Mouse (Mus musculus) MEL (cell line): ENCODE measurements at regions not wholly inside any gene's neighbourhood (a gene's known extent, or its start where the extent isn't known, plus 50 kb on each side); places are given as distances from the start of the nearest gene placed in this dataset.

Experiments used
- DNase-seq: peaks from one replicate; pipeline ENCODE4 v3.0.0; 2011; ENCODE audit warnings: low read depth, low spot score
- H3K27ac ChIP-seq: 2 replicates; pipeline ENCODE4 v1.5.1; 2012; ENCODE audit warnings: low read depth, mild to moderate bottlenecking, control low read depth, low read length, moderate library complexity; ENCODE audit not compliant: control insufficient read depth
- H3K27me3 ChIP-seq, 2 experiments: fragments of 150-350 bp in 1 of 2; sonication (generic) in 1 of 2; 2 replicates each; pipeline ENCODE4 v1.6.1; 2012; ENCODE audit warnings: low read length in 2 of 2, mild to moderate bottlenecking in 2 of 2, improper control_type of control experiment in 1 of 2, moderate library complexity in 1 of 2; ENCODE audit not compliant: insufficient read depth in 2 of 2, control insufficient read depth in 1 of 2
- H3K36me3 ChIP-seq, 2 experiments: 2 replicates each; pipeline ENCODE4 v1.6.1; 2012 to 2014; ENCODE audit warnings: low read length in 2 of 2, improper control_type of control experiment in 1 of 2, inconsistent platforms in 1 of 2, mild to moderate bottlenecking in 1 of 2; ENCODE audit not compliant: insufficient read depth in 2 of 2, control insufficient read depth in 1 of 2
- H3K4me1 ChIP-seq, 2 experiments: fragments of 150-350 bp in 1 of 2; sonication (generic) in 1 of 2; 2 replicates each; pipeline ENCODE4 v1.6.1; 2012; ENCODE audit warnings: low read length in 2 of 2, improper control_type of control experiment in 1 of 2, mild to moderate bottlenecking in 1 of 2; ENCODE audit not compliant: insufficient read depth in 2 of 2, control insufficient read depth in 1 of 2
- H3K4me3 ChIP-seq, 2 experiments: fragments of 150-350 bp in 1 of 2; sonication (generic) in 1 of 2; 2 replicates each; pipeline ENCODE4 v1.5.1; 2012; ENCODE audit warnings: low read depth in 2 of 2, low read length in 2 of 2, mild to moderate bottlenecking in 2 of 2, moderate library complexity in 2 of 2, control low read depth in 1 of 2, improper control_type of control experiment in 1 of 2; ENCODE audit not compliant: control insufficient read depth in 1 of 2, insufficient read depth in 1 of 2
- H3K79me2 ChIP-seq: 2 replicates; pipeline ENCODE4 v1.6.1; 2012; ENCODE audit warnings: mild to moderate bottlenecking, low read length, moderate library complexity; ENCODE audit not compliant: control insufficient read depth, poor library complexity, insufficient read depth
- H3K9ac ChIP-seq: 2 replicates; pipeline ENCODE4 v1.6.1; 2012; ENCODE audit warnings: low read depth, mild to moderate bottlenecking, control low read depth, low read length, moderate library complexity; ENCODE audit not compliant: control insufficient read depth, poor library complexity, severe bottlenecking
- H3K9me3 ChIP-seq: fragments of 150-350 bp; sonication (generic); replicated peaks from 2 replicates; pipeline ENCODE4 v1.6.1; 2012; ENCODE audit warnings: mild to moderate bottlenecking, low read length, improper control_type of control experiment, moderate library complexity; ENCODE audit not compliant: insufficient read depth
- BHLHE40 ChIP-seq: IDR thresholded peaks from 2 replicates; pipeline ENCODE4 v1.6.1; 2012; ENCODE audit warnings: low read depth, mild to moderate bottlenecking, inconsistent platforms, low read length, improper control_type of control experiment, borderline replicate concordance
- CHD2 ChIP-seq: IDR thresholded peaks from 2 replicates; pipeline ENCODE4 v1.6.1; 2011; ENCODE audit warnings: low read length, improper control_type of control experiment
- CTCF ChIP-seq, 3 experiments: IDR thresholded peaks in 2 of 3; conservative IDR thresholded peaks in 1 of 3; 2 replicates each; pipeline ENCODE4 v1.5.1; 2011 to 2012; ENCODE audit warnings: low read length in 3 of 3, low read depth in 2 of 3, mild to moderate bottlenecking in 2 of 3, improper control_type of control experiment in 1 of 3, inconsistent platforms in 1 of 3, mixed read lengths in 1 of 3, moderate library complexity in 1 of 3; ENCODE audit not compliant: control insufficient read depth in 1 of 3, insufficient read depth in 1 of 3, poor library complexity in 1 of 3, severe bottlenecking in 1 of 3
- E2F4 ChIP-seq: IDR thresholded peaks from 2 replicates; pipeline ENCODE4 v1.6.1; 2011; ENCODE audit warnings: low read depth, low read length, improper control_type of control experiment, borderline replicate concordance
- ETS1 ChIP-seq: IDR thresholded peaks from 2 replicates; pipeline ENCODE4 v1.6.1; 2012; ENCODE audit warnings: low read depth, mild to moderate bottlenecking, inconsistent platforms, low read length, improper control_type of control experiment, moderate library complexity
- GATA1 ChIP-seq: IDR thresholded peaks from 2 replicates; pipeline ENCODE4 v1.6.1; 2011; ENCODE audit warnings: low read depth, low read length, improper control_type of control experiment
- HCFC1 ChIP-seq: IDR thresholded peaks from 2 replicates; pipeline ENCODE4 v1.6.1; 2012; ENCODE audit warnings: low read depth, mild to moderate bottlenecking, inconsistent platforms, low read length, improper control_type of control experiment, moderate library complexity
- KAT2A ChIP-seq: conservative IDR thresholded peaks from 2 replicates; pipeline ENCODE4 v1.6.1; 2012; ENCODE audit warnings: low read depth, low read length, improper control_type of control experiment, inconsistent platforms
- MAFK ChIP-seq: IDR thresholded peaks from 2 replicates; pipeline ENCODE4 v1.6.1; 2011; ENCODE audit warnings: low read depth, mild to moderate bottlenecking, low read length, improper control_type of control experiment, borderline replicate concordance
- MAX ChIP-seq: IDR thresholded peaks from 2 replicates; pipeline ENCODE4 v1.6.1; 2011; ENCODE audit warnings: low read length, improper control_type of control experiment
- MYB ChIP-seq: IDR thresholded peaks from 2 replicates; pipeline ENCODE4 v1.6.1; 2011; ENCODE audit warnings: mild to moderate bottlenecking, low read depth, low read length, improper control_type of control experiment
- NRF1 ChIP-seq: IDR thresholded peaks from 2 replicates; pipeline ENCODE4 v1.6.1; 2014; ENCODE audit warnings: low read depth, mild to moderate bottlenecking, inconsistent platforms, low read length, improper control_type of control experiment, moderate library complexity; ENCODE audit not compliant: poor library complexity, insufficient read depth, severe bottlenecking
- TCF12 ChIP-seq: IDR thresholded peaks from 2 replicates; pipeline ENCODE4 v1.6.1; 2014; ENCODE audit warnings: low read depth, mild to moderate bottlenecking, inconsistent platforms, low read length, improper control_type of control experiment, moderate library complexity
- ZC3H11A ChIP-seq: IDR thresholded peaks from 2 replicates; pipeline ENCODE4 v1.6.1; 2012; ENCODE audit warnings: low read depth, mild to moderate bottlenecking, inconsistent platforms, low read length, improper control_type of control experiment
- ZKSCAN1 ChIP-seq: IDR thresholded peaks from 2 replicates; pipeline ENCODE4 v1.6.1; 2012; ENCODE audit warnings: low read depth, mild to moderate bottlenecking, inconsistent platforms, low read length, improper control_type of control experiment, moderate library complexity
- ZMIZ1 ChIP-seq: IDR thresholded peaks from 2 replicates; pipeline ENCODE4 v1.6.1; 2012; ENCODE audit warnings: low read depth, mild to moderate bottlenecking, inconsistent platforms, low read length, improper control_type of control experiment, moderate library complexity

DNA sequence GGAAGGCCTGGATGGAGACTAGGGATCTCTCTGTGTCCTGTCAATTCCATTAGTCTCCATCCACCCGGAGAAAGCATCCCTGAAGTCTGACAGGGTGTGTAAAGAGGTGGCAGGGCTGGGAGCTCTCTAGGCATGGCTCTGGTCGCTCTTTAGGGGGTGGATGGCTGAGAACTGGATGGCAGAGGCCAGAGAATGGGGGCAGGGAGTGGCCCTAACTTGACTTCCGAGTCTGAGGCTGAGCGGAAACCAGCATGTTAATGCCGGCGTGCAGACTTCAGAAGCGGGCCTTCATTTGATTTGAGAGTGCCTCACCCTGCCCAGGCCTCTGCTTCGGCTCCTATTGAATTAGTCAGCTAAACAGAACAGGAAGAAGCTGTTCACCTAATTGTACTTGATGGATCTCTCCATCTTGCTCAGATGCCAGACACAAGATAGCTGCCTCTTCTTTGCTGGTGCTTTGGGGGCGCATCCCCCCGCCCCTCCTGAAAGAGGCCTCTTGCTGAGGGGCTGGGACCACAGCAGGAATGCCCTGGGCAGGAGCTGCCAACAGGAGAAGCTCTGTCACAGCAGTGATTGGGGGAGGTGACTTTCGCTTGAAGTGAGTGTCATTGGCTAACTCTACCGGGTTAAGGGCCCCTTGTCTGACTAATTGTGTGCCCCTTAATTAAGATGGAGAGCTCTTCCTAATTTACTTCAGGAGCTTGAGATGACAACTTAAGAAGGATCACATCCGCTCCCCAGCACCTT, 104.2 kb downstream of the Bms1 start:
- H3K9me3 ChIP-seq, result no peaks in the 10 kb centered on the region
- no peaks in the 10 kb centered on the region for H3K79me2 ChIP-seq
- H3K9ac ChIP-seq, result no peak overlapping the region
- no peak for DNase-seq
- H3K27me3 ChIP-seq, result no peaks in the 10 kb centered on the region; a peak in 2 of 4 replicates
- H3K27ac ChIP-seq, result no peak overlapping the region
- H3K4me3 ChIP-seq, result no peak overlapping the region
- H3K36me3 ChIP-seq, result no peaks in the 10 kb centered on the region
- TF ChIP-seq GATA1, result no peak
- no peak for TF ChIP-seq TCF12
- TF ChIP-seq ETS1, result no peak
- TF ChIP-seq, all 39 proteins: peak for 0
- no peaks in the 10 kb centered on the region for H3K4me1 ChIP-seq

DNA sequence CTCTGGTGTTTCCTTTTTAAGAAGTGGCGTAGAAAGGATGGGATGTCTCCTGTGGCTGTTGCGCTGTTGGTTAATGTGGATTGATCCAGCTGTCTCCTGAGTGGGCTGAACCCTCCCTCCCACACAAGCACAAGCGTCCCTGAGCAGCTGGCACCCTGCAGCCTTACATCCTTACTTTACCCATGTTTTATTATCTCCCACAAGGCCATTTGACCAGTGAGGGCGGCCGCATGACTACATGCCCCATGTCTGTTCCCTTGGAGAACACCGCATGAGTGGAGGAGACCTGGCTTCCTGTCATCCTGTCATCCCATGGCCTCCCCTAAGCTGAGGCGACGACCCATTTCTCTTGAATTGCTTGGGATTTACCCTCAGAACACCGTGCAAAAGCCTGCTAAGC, 108.2 kb downstream of the Bms1 start:
- no peak overlapping the region for H3K9ac ChIP-seq
- H3K79me2 ChIP-seq, result no peaks in the 10 kb centered on the region
- no peak overlapping the region for H3K27ac ChIP-seq
- H3K36me3 ChIP-seq, result no peaks in the 10 kb centered on the region
- no peak for TF ChIP-seq MAX
- TF ChIP-seq CTCF (IDR thresholded peaks at IDR 0.05 in 2 of 3, conservative IDR thresholded peaks at IDR 0.05 in 1 of 3; ENCODE audit: control insufficient read depth in 1 of 3, insufficient read depth in 1 of 3, low read depth in 2 of 3, low read length in 3 of 3, poor library complexity in 1 of 3, severe bottlenecking in 1 of 3), result no peak
- TF ChIP-seq E2F4, result no peak
- no peak for TF ChIP-seq MAFK
- TF ChIP-seq CHD2, result no peak
- TF ChIP-seq GATA1, result no peak
- no peak for TF ChIP-seq MYB
- no peak for TF ChIP-seq BHLHE40
- TF ChIP-seq NRF1, result no peak
- no peak for TF ChIP-seq ZKSCAN1
- no peak for TF ChIP-seq KAT2A
- no peak for TF ChIP-seq HCFC1
- no peak for TF ChIP-seq ZC3H11A
- TF ChIP-seq ZMIZ1, result no peak
- TF ChIP-seq, all 39 proteins: peak for 0
- no peaks in the 10 kb centered on the region for H3K4me1 ChIP-seq
- DNase-seq, result no peak
- no peak overlapping the region for H3K4me3 ChIP-seq
- H3K27me3 ChIP-seq, result no peaks in the 10 kb centered on the region; a peak in 1 of 4 replicates
- H3K9me3 ChIP-seq, result no peaks in the 10 kb centered on the region
